Mouse (Mus musculus): Measurements from ENCODE around the gene Pfkfb3.

GRCm38 (mm10) chr2:11491471-11491870 is 62.4 kb downstream of the Pfkfb3 start:
- no peak for TF ChIP-seq POLR2A (IDR thresholded peaks at IDR 0.05; ENCODE audit: insufficient read depth, low read depth, low read length)
- no peak for TF ChIP-seq CTCF (IDR thresholded peaks at IDR 0.05; ENCODE audit: insufficient read depth, low read depth, low read length)
